Mouse (Mus musculus): Measurements from ENCODE around the gene Gm8332. TPM values are rescaled to one million over a fixed set of nuclear protein-coding genes. Genes with fewer than 3 reads are reported as not detected.
"Not testable (repeated sequence)": the region's sequence is repeated elsewhere in the genome, so short reads cannot be mapped to it uniquely, and the experiment has no call there.

Gene Gm8332
- total RNA-seq (2022): not detected

- not testable (repeated sequence) for DNase-seq
These were observed at the start of gene Gm8332 for GRCm38 (mm10) chr12:88250000-88250399. Gene Gm8332, minus strand, starts transcription at chr12:88250100.

GRCm38 (mm10) chr12:88297171-88297570 is 47.3 kb upstream of the Gm8332 start:
- DNase-seq: not testable (repeated sequence)

- DNase-seq: not testable (repeated sequence)
These were observed 43.2 kb upstream of the Gm8332 start for GRCm38 (mm10) chr12:88293082-88293481.

GRCm38 (mm10) chr12:88285224-88285623 is 35.3 kb upstream of the Gm8332 start:
- not testable (repeated sequence) for DNase-seq

- DNase-seq: not testable (repeated sequence)
These were observed 24.5 kb upstream of the Gm8332 start, which contains the start of gene Gm5662 for GRCm38 (mm10) chr12:88274400-88274799. Gene Gm5662, minus strand, starts transcription at chr12:88274500.

- DNase-seq: no peak
These were observed 7.3 kb upstream of the Gm8332 start for GRCm38 (mm10) chr12:88257241-88257640.

- DNase-seq: not testable (repeated sequence)
These were observed 6.0 kb upstream of the Gm8332 start for GRCm38 (mm10) chr12:88255917-88256316.

GRCm38 (mm10) chr12:88245786-88246185 is 4.1 kb downstream of the Gm8332 start:
- not testable (repeated sequence) for DNase-seq

GRCm38 (mm10) chr12:88242940-88243339 is 7.0 kb downstream of the Gm8332 start:
- not testable (repeated sequence) for DNase-seq

- DNase-seq: no peak
These were observed 30.5 kb downstream of the Gm8332 start for GRCm38 (mm10) chr12:88219445-88219844.

- not testable (repeated sequence) for DNase-seq
These were observed 31.8 kb downstream of the Gm8332 start for GRCm38 (mm10) chr12:88218059-88218458.

GRCm38 (mm10) chr12:88214641-88215040 is 35.3 kb downstream of the Gm8332 start:
- DNase-seq: no peak

GRCm38 (mm10) chr12:88211458-88211857 is 38.4 kb downstream of the Gm8332 start:
- DNase-seq: not testable (repeated sequence)

- no peak for DNase-seq
These were observed 47.0 kb downstream of the Gm8332 start for GRCm38 (mm10) chr12:88202856-88203255.

Other genes starting within 250 kb of the Gm8332 start
- gene Gm2075, start 238.3 kb downstream of the Gm8332 start, total RNA-seq (2022): not detected
- gene Gm6803, start 231.3 kb downstream of the Gm8332 start, total RNA-seq (2022): not detected
- not detected for gene Gm2056, start 223.1 kb downstream of the Gm8332 start, total RNA-seq (2022)
- not detected for gene Gm16368, start 166.4 kb downstream of the Gm8332 start, total RNA-seq (2022)
- not detected for gene Gm10436, start 68.0 kb downstream of the Gm8332 start, total RNA-seq (2022)
- not detected for gene Gm5662, start 24.4 kb upstream of the Gm8332 start, total RNA-seq (2022)
- not detected for gene Gm5039, start 73.9 kb upstream of the Gm8332 start, total RNA-seq (2022)
- gene Adck1, start 110.5 kb upstream of the Gm8332 start, total RNA-seq (2022): 10 to 100 TPM; 24.3 to 26.0 (median 25.0) TPM